Mouse (Mus musculus): ENCODE measurements at regions not wholly inside any gene's neighbourhood (a gene's known extent, or its start where the extent isn't known, plus 50 kb on each side); places are given as distances from the start of the nearest gene placed in this dataset.

DNA sequence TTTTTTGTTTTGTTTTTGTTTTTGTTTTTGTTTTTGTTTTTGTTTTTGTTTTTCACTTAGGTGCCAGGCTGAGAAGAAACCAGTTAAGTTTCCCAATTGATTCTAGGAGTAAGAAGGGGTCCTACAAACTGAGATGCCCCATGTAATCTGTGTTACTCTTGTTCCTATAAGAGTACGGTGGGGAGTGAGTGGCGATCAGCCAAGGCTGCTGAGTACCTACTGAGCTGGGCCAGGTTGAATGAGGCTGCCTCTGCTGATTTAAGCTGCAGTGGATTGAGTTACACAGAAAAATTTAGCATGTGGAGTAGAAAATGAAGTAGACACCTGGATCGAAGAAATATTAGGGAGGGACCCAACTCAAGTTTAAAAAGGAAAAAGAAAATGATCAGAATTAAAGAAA lies 494.7 kb downstream of the Ncam2 start:
- H3K27ac ChIP-seq (ENCODE audit: low read depth) = no peak overlapping the region
- 74% methylated on average over 3 of the region's 3 CpGs for WGBS (ENCODE audit: insufficient replicate concordance)
- H3K9me3 ChIP-seq (ENCODE audit: low read length) = no peaks in the 10 kb centered on the region; the same call in 1 of the 2 replicates
- no peak overlapping the region for H3K9ac ChIP-seq (replicated peaks)
- no peak overlapping the region for H3K4me2 ChIP-seq (ENCODE audit: low read depth, low read length)
- TF ChIP-seq CTCF (IDR thresholded peaks at IDR 0.05; ENCODE audit: low read depth) (no peak), EP300 (IDR thresholded peaks at IDR 0.05; ENCODE audit: low read depth) (no peak)
- no peak overlapping the region for H3K4me3 ChIP-seq (ENCODE audit: low read depth, low read length)
- no peaks in the 10 kb centered on the region for H3K36me3 ChIP-seq (replicated peaks; ENCODE audit: insufficient read depth, low read length)
- no peaks in the 10 kb centered on the region for H3K27me3 ChIP-seq (ENCODE audit: insufficient read depth, low read length)
- DNase-seq = no peak
- H3K4me1 ChIP-seq (ENCODE audit: insufficient read depth) = no peaks in the 10 kb centered on the region
- ATAC-seq = no peak

DNA sequence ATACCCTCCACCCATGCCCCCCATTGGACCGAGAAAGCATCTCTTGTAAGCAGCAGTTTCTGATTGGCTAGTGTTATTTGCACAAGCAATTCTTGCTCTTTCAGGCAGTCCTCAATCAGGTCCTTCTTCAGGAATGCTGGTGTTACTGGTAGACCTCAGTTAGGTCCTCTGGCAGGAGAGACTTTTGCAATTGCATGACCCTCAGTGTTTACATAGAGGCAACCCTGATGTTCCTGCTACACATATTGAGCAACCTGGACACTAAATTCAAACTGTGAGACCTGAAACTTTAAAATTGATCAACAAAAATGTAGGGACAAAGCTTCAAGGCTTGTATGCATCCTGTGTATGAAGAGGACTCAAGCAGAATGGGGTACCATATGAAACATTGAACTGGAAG lies 502.9 kb downstream of the Ncam2 start:
- H3K9ac ChIP-seq (replicated peaks) = no peak overlapping the region
- DNase-seq (no peak), ATAC-seq (peak; percentile 56)
- H3K9me3 ChIP-seq (ENCODE audit: low read length) = no peaks in the 10 kb centered on the region
- no peaks in the 10 kb centered on the region for H3K27me3 ChIP-seq (ENCODE audit: insufficient read depth, low read length)
- no peak overlapping the region for H3K27ac ChIP-seq (ENCODE audit: low read depth)
- 64% methylated on average over 1 of the region's 1 CpGs for WGBS (ENCODE audit: insufficient replicate concordance)
- no peak overlapping the region for H3K4me2 ChIP-seq (ENCODE audit: low read depth, low read length)
- H3K4me3 ChIP-seq (ENCODE audit: low read depth, low read length) = no peak overlapping the region
- TF ChIP-seq CTCF (IDR thresholded peaks at IDR 0.05; ENCODE audit: low read depth) (no peak), EP300 (IDR thresholded peaks at IDR 0.05; ENCODE audit: low read depth) (no peak)
- H3K36me3 ChIP-seq (replicated peaks; ENCODE audit: insufficient read depth, low read length) = no peaks in the 10 kb centered on the region
- no peaks in the 10 kb centered on the region for H3K4me1 ChIP-seq (ENCODE audit: insufficient read depth)
